18 mouse cellular contexts compared by ENCODE assay signal in the genomic region with DNA sequence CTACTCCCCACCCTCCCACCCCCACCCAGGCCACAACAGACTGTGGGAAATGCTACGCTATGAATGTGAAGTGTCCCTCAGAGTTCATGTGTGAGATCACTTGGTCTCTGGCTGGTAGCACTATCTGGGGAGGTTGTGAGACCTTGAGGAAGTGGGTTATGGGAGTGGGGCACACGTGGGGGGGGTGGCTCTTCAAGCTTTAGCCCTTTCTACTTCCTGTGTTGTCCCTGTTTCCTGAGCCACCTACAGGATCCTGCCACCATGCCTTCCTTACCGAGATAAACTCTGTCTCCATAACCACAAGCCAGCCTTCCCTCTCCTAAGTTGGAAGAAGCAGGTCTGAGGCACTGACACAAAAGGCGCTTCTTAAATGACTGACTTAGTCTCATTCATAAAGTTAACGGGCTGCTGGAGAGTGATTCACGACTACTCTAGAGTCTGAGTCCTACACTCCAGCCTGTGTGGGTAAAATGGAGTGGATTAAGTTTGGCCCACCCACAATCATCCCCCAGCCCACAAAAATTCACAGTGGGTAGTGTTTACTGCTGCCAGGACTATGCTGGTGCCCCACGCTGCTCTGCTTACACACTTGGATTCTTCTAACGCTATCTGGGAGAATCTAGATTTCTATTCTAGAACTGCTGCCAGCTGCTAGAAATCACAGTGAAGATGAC. TPM values are rescaled to one million over a fixed set of nuclear protein-coding genes. Genes with fewer than 3 reads are reported as not detected.
DNase-seq lines count a peak whose midpoint lies in the region; ATAC-seq and TF ChIP-seq lines count a peak whose summit lies in the region.
"Had no signal": no experiment of that assay in that cellular context is flagged by ENCODE, and none has a peak within 500 bp of the region (broad histone marks: within the 10 kb centered on the region; RNA-seq: fewer than 3 reads in every experiment).

No protein-coding gene starts in this region.

- H3K9me3 ChIP-seq in liver, postnatal 0 days (ENCODE audit: low read length): no peaks in the 10 kb centered on the region
- no peaks in the 10 kb centered on the region for H3K9me3 ChIP-seq in liver, embryonic 11.5 days (ENCODE audit: control insufficient read depth, low read length)
- H3K9me3 ChIP-seq: kidney, embryonic 15.5 days; neural tube, embryonic 15.5 days had no signal

- no peak for DNase-seq in liver, postnatal 0 days
- DNase-seq in liver, embryonic 11.5 days (ENCODE audit: low spot score): no peak
- DNase-seq in thymus, postnatal 25 days: peak; percentile 39
- no peak for DNase-seq in urinary bladder, adult 18-20 months (ENCODE audit: low spot score in 2 of 2)
- no peak for DNase-seq in kidney, postnatal 4 days
- no peak for DNase-seq in testis, postnatal 14 days (ENCODE audit: low spot score)
- DNase-seq: cerebellum, adult 2 months; embryo, embryonic 11 days; heart, postnatal 14 days; lung, postnatal 10 days; spleen, adult 18-20 months had no signal

- no peaks in the 10 kb centered on the region for H3K27me3 ChIP-seq in liver, postnatal 0 days (ENCODE audit: insufficient read depth, low read length)
- H3K27me3 ChIP-seq in liver, embryonic 11.5 days (replicated peaks; ENCODE audit: control insufficient read depth, insufficient read depth, low read length): no peaks in the 10 kb centered on the region
- H3K27me3 ChIP-seq: kidney, embryonic 15.5 days; neural tube, embryonic 15.5 days had no signal

- H3K27ac ChIP-seq in liver, postnatal 0 days (ENCODE audit: low read depth): peak overlapping the region; percentile 48; the same call in 1 of the 2 replicates
- H3K27ac ChIP-seq in liver, embryonic 11.5 days (ENCODE audit: low read depth, low read length): no peak overlapping the region
- H3K27ac ChIP-seq: kidney, embryonic 15.5 days; layer of hippocampus, adult 2 months; neural tube, embryonic 15.5 days had no signal

- peak; percentile 35; the same call in 1 of the 2 replicates for ATAC-seq in liver, postnatal 0 days
- ATAC-seq in liver, embryonic 11.5 days (replicated peaks; ENCODE audit: low FRiP score): no peak
- ATAC-seq in activated CD4-positive, CD25-positive, alpha-beta regulatory T cell, adult 4 months: peak; percentile 19
- ATAC-seq in megakaryocyte progenitor cell, adult 5-6 weeks (replicated peaks; ENCODE audit: poor library complexity): peak; percentile 68
- ATAC-seq: midbrain, embryonic 16.5 days had no signal

- TF ChIP-seq CTCF in liver, postnatal 0 days (IDR thresholded peaks at IDR 0.05; ENCODE audit: low read depth): no peak

- H3K4me1 ChIP-seq in liver, postnatal 0 days (ENCODE audit: insufficient read depth): no peaks in the 10 kb centered on the region
- 0 out of 2 replicates have a peak, but pooled peaks cover 2% of the 10 kb centered on the region for H3K4me1 ChIP-seq in liver, embryonic 11.5 days (replicated peaks; ENCODE audit: control insufficient read depth, insufficient read depth, low read length)
- H3K4me1 ChIP-seq: kidney, embryonic 15.5 days; neural tube, embryonic 15.5 days had no signal

- no peak for TF ChIP-seq EP300 in liver, postnatal 0 days (IDR thresholded peaks at IDR 0.05; ENCODE audit: low read depth)

- no peaks in the 10 kb centered on the region for H3K36me3 ChIP-seq in liver, postnatal 0 days (replicated peaks; ENCODE audit: insufficient read depth, low read length)
- no peaks in the 10 kb centered on the region for H3K36me3 ChIP-seq in liver, embryonic 11.5 days (ENCODE audit: control insufficient read depth, insufficient read depth, low read length)
- H3K36me3 ChIP-seq: kidney, embryonic 15.5 days; neural tube, embryonic 15.5 days had no signal

- H3K9ac ChIP-seq in liver, postnatal 0 days (replicated peaks): no peak overlapping the region
- H3K9ac ChIP-seq in liver, embryonic 11.5 days (ENCODE audit: low read depth, low read length): no peak overlapping the region
- H3K9ac ChIP-seq: kidney, embryonic 15.5 days; neural tube, embryonic 15.5 days had no signal

- H3K4me2 ChIP-seq in liver, postnatal 0 days (ENCODE audit: low read depth, low read length): no peak overlapping the region
- H3K4me2 ChIP-seq in liver, embryonic 11.5 days: no peak overlapping the region
- H3K4me2 ChIP-seq: kidney, embryonic 15.5 days; neural tube, embryonic 15.5 days had no signal

- no peak overlapping the region for H3K4me3 ChIP-seq in liver, postnatal 0 days (ENCODE audit: low read depth, low read length)
- no peak overlapping the region for H3K4me3 ChIP-seq in liver, embryonic 11.5 days (ENCODE audit: low read depth, low read length)
- H3K4me3 ChIP-seq: kidney, embryonic 15.5 days; layer of hippocampus, adult 2 months; neural tube, embryonic 15.5 days had no signal

- 44% methylated on average over 8 of the region's 8 CpGs for WGBS in liver, postnatal 0 days (ENCODE audit: insufficient replicate concordance)
- 59% methylated on average over 8 of the region's 8 CpGs for WGBS in liver, embryonic 11.5 days

RNA-seq across cellular contexts. Expression of gene Bhlhe41, which starts 29.4 kb away (rescaled TPM):
- 0.22 and 0.24 TPM in 2 replicates for polyA plus RNA-seq in liver, postnatal 0 days (2015; fragmentation: Nextera tagmentation; extraction: Ambion mirVana)
- polyA plus RNA-seq in liver, embryonic 11.5 days (2014; fragmentation: Nextera tagmentation; extraction: Ambion mirVana): 0.34 and 0.45 TPM in 2 replicates
- polyA plus RNA-seq in activated CD4-positive, CD25-positive, alpha-beta regulatory T cell, adult 4 months (2017; shearing (Covaris generic)): under 1 TPM; 0.05 to 0.17 TPM
- total RNA-seq in megakaryocyte progenitor cell, adult 5-6 weeks (2015): 0.02 TPM in 1 of 2 replicates, not detected in the other
- 0.12 TPM in 1 of 2 replicates, not detected in the other for total RNA-seq in megakaryocyte progenitor cell, adult 5-6 weeks (2017)
- total RNA-seq: MEL had no signal

RNA-seq across cellular contexts. Expression of gene Sspn, which starts 36.6 kb away (rescaled TPM):
- polyA plus RNA-seq in liver, postnatal 0 days (2015; fragmentation: Nextera tagmentation; extraction: Ambion mirVana): 0.51 and 0.60 TPM in 2 replicates
- 2.2 TPM in 2 replicates for polyA plus RNA-seq in liver, embryonic 11.5 days (2014; fragmentation: Nextera tagmentation; extraction: Ambion mirVana)
- polyA plus RNA-seq in activated CD4-positive, CD25-positive, alpha-beta regulatory T cell, adult 4 months (2017; shearing (Covaris generic)): not detected
- not detected in 2 replicates for total RNA-seq in megakaryocyte progenitor cell, adult 5-6 weeks (2015)
- total RNA-seq in megakaryocyte progenitor cell, adult 5-6 weeks (2017): not detected in 2 replicates
- total RNA-seq: MEL had no signal
